Mouse (Mus musculus): ENCODE data around the gene Hist1h4k. TPM values are rescaled to one million over a fixed set of nuclear protein-coding genes. Genes with fewer than 3 reads are reported as not detected.

Gene Hist1h4k
- not detected for polyA plus RNA-seq (2014; fragmentation: Illumina TruSeq; extraction: RNeasy Lipid Tissue Mini Kit (QIAGEN cat#74804); ENCODE audit: low read depth, low replicate concordance)

GRCm38 (mm10) chr13:21750159-21751017 is at the start of gene Hist1h4k:
Gene Hist1h4k, minus strand, starts transcription at chr13:21750505.

GRCm38 (mm10) chr13:21786899-21787629 is 36.8 kb upstream of the Hist1h4k start, which contains the start of the genes Hist1h2an and Hist1h2bp:
Gene Hist1h2an, minus strand, starts transcription at chr13:21787218.
Gene Hist1h2bp, plus strand, starts transcription at chr13:21787461.

GRCm38 (mm10) chr13:21783255-21783617 is 32.9 kb upstream of the Hist1h4k start, which contains the start of gene Hist1h3i:
Gene Hist1h3i, minus strand, starts transcription at chr13:21783370.

GRCm38 (mm10) chr13:21779767-21780731 is 29.7 kb upstream of the Hist1h4k start, which contains the start of gene Hist1h1b:
Gene Hist1h1b, minus strand, starts transcription at chr13:21780625.

GRCm38 (mm10) chr13:21753524-21754285 is 3.4 kb upstream of the Hist1h4k start, which contains the start of the genes Hist1h2ak and Hist1h2bn:
Gene Hist1h2ak, minus strand, starts transcription at chr13:21753827.
Gene Hist1h2bn, plus strand, starts transcription at chr13:21754123.

GRCm38 (mm10) chr13:21734906-21735767 is 15.2 kb downstream of the Hist1h4k start, which contains the start of gene Hist1h4j:
Gene Hist1h4j, plus strand, starts transcription at chr13:21735064.

GRCm38 (mm10) chr13:21721757-21722372 is 28.4 kb downstream of the Hist1h4k start, which contains the start of gene Hist1h2bm:
Gene Hist1h2bm, plus strand, starts transcription at chr13:21722044.

GRCm38 (mm10) chr13:21717397-21718357 is 32.6 kb downstream of the Hist1h4k start, which contains the start of gene Hist1h3h:
Gene Hist1h3h, plus strand, starts transcription at chr13:21717659.

GRCm38 (mm10) chr13:21715864-21716539 is 34.3 kb downstream of the Hist1h4k start, which contains the start of the genes Hist1h2bl and Hist1h2ai:
Gene Hist1h2bl, minus strand, starts transcription at chr13:21716143.
Gene Hist1h2ai, plus strand, starts transcription at chr13:21716422.

Other genes with a start within 250 kb of the Hist1h4k start
- gene Gm11273, start 249.1 kb downstream of the Hist1h4k start, polyA plus RNA-seq (2014; fragmentation: Illumina TruSeq; extraction: RNeasy Lipid Tissue Mini Kit (QIAGEN cat#74804); ENCODE audit: low read depth, low replicate concordance): not detected
- 41.5 TPM for gene Zkscan8, start 219.4 kb downstream of the Hist1h4k start, polyA plus RNA-seq (2014; fragmentation: Illumina TruSeq; extraction: RNeasy Lipid Tissue Mini Kit (QIAGEN cat#74804); ENCODE audit: low read depth, low replicate concordance)
- not detected for gene Olfr1366, start 207.7 kb downstream of the Hist1h4k start, polyA plus RNA-seq (2014; fragmentation: Illumina TruSeq; extraction: RNeasy Lipid Tissue Mini Kit (QIAGEN cat#74804); ENCODE audit: low read depth, low replicate concordance)
- gene Olfr1535, start 190.6 kb downstream of the Hist1h4k start, polyA plus RNA-seq (2014; fragmentation: Illumina TruSeq; extraction: RNeasy Lipid Tissue Mini Kit (QIAGEN cat#74804); ENCODE audit: low read depth, low replicate concordance): not detected
- gene Olfr1364, start 168.7 kb downstream of the Hist1h4k start, polyA plus RNA-seq (2014; fragmentation: Illumina TruSeq; extraction: RNeasy Lipid Tissue Mini Kit (QIAGEN cat#74804); ENCODE audit: low read depth, low replicate concordance): not detected
- gene Olfr1362, start 136.5 kb downstream of the Hist1h4k start, polyA plus RNA-seq (2014; fragmentation: Illumina TruSeq; extraction: RNeasy Lipid Tissue Mini Kit (QIAGEN cat#74804); ENCODE audit: low read depth, low replicate concordance): not detected
- gene Olfr11, start 108.0 kb downstream of the Hist1h4k start, polyA plus RNA-seq (2014; fragmentation: Illumina TruSeq; extraction: RNeasy Lipid Tissue Mini Kit (QIAGEN cat#74804); ENCODE audit: low read depth, low replicate concordance): not detected
- gene Olfr1361, start 87.1 kb downstream of the Hist1h4k start, polyA plus RNA-seq (2014; fragmentation: Illumina TruSeq; extraction: RNeasy Lipid Tissue Mini Kit (QIAGEN cat#74804); ENCODE audit: low read depth, low replicate concordance): not detected
- not detected for gene Olfr1360, start 73.1 kb downstream of the Hist1h4k start, polyA plus RNA-seq (2014; fragmentation: Illumina TruSeq; extraction: RNeasy Lipid Tissue Mini Kit (QIAGEN cat#74804); ENCODE audit: low read depth, low replicate concordance)
- gene Olfr1359, start 52.4 kb downstream of the Hist1h4k start, polyA plus RNA-seq (2014; fragmentation: Illumina TruSeq; extraction: RNeasy Lipid Tissue Mini Kit (QIAGEN cat#74804); ENCODE audit: low read depth, low replicate concordance): not detected
- gene Hist1h2bl, start 34.4 kb downstream of the Hist1h4k start, polyA plus RNA-seq (2014; fragmentation: Illumina TruSeq; extraction: RNeasy Lipid Tissue Mini Kit (QIAGEN cat#74804); ENCODE audit: low read depth, low replicate concordance): not detected
- gene Hist1h2ai, start 34.1 kb downstream of the Hist1h4k start, polyA plus RNA-seq (2014; fragmentation: Illumina TruSeq; extraction: RNeasy Lipid Tissue Mini Kit (QIAGEN cat#74804); ENCODE audit: low read depth, low replicate concordance): not detected
- not detected for gene Hist1h3h, start 32.8 kb downstream of the Hist1h4k start, polyA plus RNA-seq (2014; fragmentation: Illumina TruSeq; extraction: RNeasy Lipid Tissue Mini Kit (QIAGEN cat#74804); ENCODE audit: low read depth, low replicate concordance)
- not detected for gene Hist1h2bm, start 28.5 kb downstream of the Hist1h4k start, polyA plus RNA-seq (2014; fragmentation: Illumina TruSeq; extraction: RNeasy Lipid Tissue Mini Kit (QIAGEN cat#74804); ENCODE audit: low read depth, low replicate concordance)
- not detected for gene Hist1h4j, start 15.4 kb downstream of the Hist1h4k start, polyA plus RNA-seq (2014; fragmentation: Illumina TruSeq; extraction: RNeasy Lipid Tissue Mini Kit (QIAGEN cat#74804); ENCODE audit: low read depth, low replicate concordance)
- not detected for gene Hist1h2ak, start 3.3 kb upstream of the Hist1h4k start, polyA plus RNA-seq (2014; fragmentation: Illumina TruSeq; extraction: RNeasy Lipid Tissue Mini Kit (QIAGEN cat#74804); ENCODE audit: low read depth, low replicate concordance)
- not detected for gene Hist1h2bn, start 3.6 kb upstream of the Hist1h4k start, polyA plus RNA-seq (2014; fragmentation: Illumina TruSeq; extraction: RNeasy Lipid Tissue Mini Kit (QIAGEN cat#74804); ENCODE audit: low read depth, low replicate concordance)
- not detected for gene Hist1h1b, start 30.1 kb upstream of the Hist1h4k start, polyA plus RNA-seq (2014; fragmentation: Illumina TruSeq; extraction: RNeasy Lipid Tissue Mini Kit (QIAGEN cat#74804); ENCODE audit: low read depth, low replicate concordance)
- gene Hist1h3i, start 32.9 kb upstream of the Hist1h4k start, polyA plus RNA-seq (2014; fragmentation: Illumina TruSeq; extraction: RNeasy Lipid Tissue Mini Kit (QIAGEN cat#74804); ENCODE audit: low read depth, low replicate concordance): not detected
- gene Hist1h2an, start 36.7 kb upstream of the Hist1h4k start, polyA plus RNA-seq (2014; fragmentation: Illumina TruSeq; extraction: RNeasy Lipid Tissue Mini Kit (QIAGEN cat#74804); ENCODE audit: low read depth, low replicate concordance): not detected
- gene Hist1h2bp, start 37.0 kb upstream of the Hist1h4k start, polyA plus RNA-seq (2014; fragmentation: Illumina TruSeq; extraction: RNeasy Lipid Tissue Mini Kit (QIAGEN cat#74804); ENCODE audit: low read depth, low replicate concordance): not detected
- not detected for gene Hist1h2bq, start 59.7 kb upstream of the Hist1h4k start, polyA plus RNA-seq (2014; fragmentation: Illumina TruSeq; extraction: RNeasy Lipid Tissue Mini Kit (QIAGEN cat#74804); ENCODE audit: low read depth, low replicate concordance)
- gene Hist1h2ao, start 60.0 kb upstream of the Hist1h4k start, polyA plus RNA-seq (2014; fragmentation: Illumina TruSeq; extraction: RNeasy Lipid Tissue Mini Kit (QIAGEN cat#74804); ENCODE audit: low read depth, low replicate concordance): not detected
- gene Hist1h4m, start 61.2 kb upstream of the Hist1h4k start, polyA plus RNA-seq (2014; fragmentation: Illumina TruSeq; extraction: RNeasy Lipid Tissue Mini Kit (QIAGEN cat#74804); ENCODE audit: low read depth, low replicate concordance): not detected
- not detected for gene Hist1h4n, start 81.7 kb upstream of the Hist1h4k start, polyA plus RNA-seq (2014; fragmentation: Illumina TruSeq; extraction: RNeasy Lipid Tissue Mini Kit (QIAGEN cat#74804); ENCODE audit: low read depth, low replicate concordance)
- not detected for gene Hist1h2ap, start 83.0 kb upstream of the Hist1h4k start, polyA plus RNA-seq (2014; fragmentation: Illumina TruSeq; extraction: RNeasy Lipid Tissue Mini Kit (QIAGEN cat#74804); ENCODE audit: low read depth, low replicate concordance)
- gene Hist1h2br, start 83.2 kb upstream of the Hist1h4k start, polyA plus RNA-seq (2014; fragmentation: Illumina TruSeq; extraction: RNeasy Lipid Tissue Mini Kit (QIAGEN cat#74804); ENCODE audit: low read depth, low replicate concordance): 1.2 TPM
- gene Zfp184, start 194.6 kb upstream of the Hist1h4k start, polyA plus RNA-seq (2014; fragmentation: Illumina TruSeq; extraction: RNeasy Lipid Tissue Mini Kit (QIAGEN cat#74804); ENCODE audit: low read depth, low replicate concordance): 2.9 TPM
- not detected for gene Pom121l2, start 230.7 kb upstream of the Hist1h4k start, polyA plus RNA-seq (2014; fragmentation: Illumina TruSeq; extraction: RNeasy Lipid Tissue Mini Kit (QIAGEN cat#74804); ENCODE audit: low read depth, low replicate concordance)

Data from adrenal gland, adult 10 weeks (tissue).